Mouse (Mus musculus) thymus, postnatal 0 days (tissue): ENCODE results near the gene Kcnj12. TPM values are rescaled to one million over a fixed set of nuclear protein-coding genes. Genes with fewer than 3 reads are reported as not detected.

Source experiments
- DNase-seq: peaks from one replicate; pipeline ENCODE4 v3.0.0-alpha.2; 2015; ENCODE audit warnings: low spot score
- polyA plus RNA-seq: library from polyadenylated mRNA; unstranded; fragments of >200 nt; fragmentation: Nextera tagmentation; extraction: Ambion mirVana; gene quantifications from 2 replicates; pipeline ENCODE4 v1.2.1, GENCODE M21; 2015

The Kcnj12 gene
- polyA plus RNA-seq, 1 experiment from 2014 or later = 0.05 TPM

GRCm38 (mm10) chr11:61059691-61060457 is 37.5 kb downstream of the Kcnj12 start:
- no peak for DNase-seq

- no peak for DNase-seq
Measured at GRCm38 (mm10) chr11:61060634-61061033, 38.3 kb downstream of the Kcnj12 start.

GRCm38 (mm10) chr11:61062548-61063461 is 40.4 kb downstream of the Kcnj12 start:
- DNase-seq = no peak

GRCm38 (mm10) chr11:61063503-61063902 is 41.1 kb downstream of the Kcnj12 start:
- no peak for DNase-seq

GRCm38 (mm10) chr11:61065620-61066019 is 43.3 kb downstream of the Kcnj12 start:
- DNase-seq = no peak

GRCm38 (mm10) chr11:61067133-61067835 is 44.9 kb downstream of the Kcnj12 start:
- no peak for DNase-seq

GRCm38 (mm10) chr11:61068866-61069265 is 46.5 kb downstream of the Kcnj12 start:
- no peak for DNase-seq

GRCm38 (mm10) chr11:61069645-61070044 is 47.3 kb downstream of the Kcnj12 start:
- no peak for DNase-seq

GRCm38 (mm10) chr11:61074646-61075317 is 52.4 kb downstream of the Kcnj12 start:
- no peak for DNase-seq

GRCm38 (mm10) chr11:61075361-61076326 is 53.3 kb downstream of the Kcnj12 start:
- DNase-seq = no peak

- DNase-seq = no peak
Measured at GRCm38 (mm10) chr11:61081624-61082023, 59.3 kb downstream of the Kcnj12 start.

- DNase-seq = no peak
Measured at GRCm38 (mm10) chr11:61090195-61090594, 67.8 kb downstream of the Kcnj12 start.

GRCm38 (mm10) chr11:61091192-61091591 is 68.8 kb downstream of the Kcnj12 start:
- DNase-seq = no peak

GRCm38 (mm10) chr11:61091642-61092262 is 69.4 kb downstream of the Kcnj12 start:
- peak; percentile 48 for DNase-seq

GRCm38 (mm10) chr11:61098046-61098445 is 75.7 kb downstream of the Kcnj12 start:
- no peak for DNase-seq

- DNase-seq = no peak
Measured at GRCm38 (mm10) chr11:61102397-61103339, 80.3 kb downstream of the Kcnj12 start.

- peak; percentile 85 for DNase-seq
Measured at GRCm38 (mm10) chr11:61104241-61104901, 82.0 kb downstream of the Kcnj12 start.

GRCm38 (mm10) chr11:61108911-61109361 is 86.6 kb downstream of the Kcnj12 start:
- no peak for DNase-seq
